Mouse (Mus musculus) hindbrain, embryonic 11.5 days (tissue): ENCODE results near the gene Zfp146. TPM values are rescaled to one million over a fixed set of nuclear protein-coding genes. Genes with fewer than 3 reads are reported as not detected.

Source experiments
- ATAC-seq: fragments of 200-750 bp; cut with Nextera tagmentation; 2 replicates; pipeline ENCODE4 v1.8.0; 2017; ENCODE audit warnings: mild to moderate bottlenecking, moderate TSS enrichment, moderate library complexity; ENCODE audit not compliant: low FRiP score
- DNase-seq: peaks from one replicate; pipeline ENCODE4 v3.0.0-alpha.2; 2015; ENCODE audit warnings: low spot score
- H3K27ac ChIP-seq: fragments of 300-500 bp; sonication (generic); 2 replicates; pipeline ENCODE4 v1.5.1; 2014; ENCODE audit warnings: mild to moderate bottlenecking, low read depth, low read length
- H3K27me3 ChIP-seq: fragments of 300-500 bp; sonication (generic); 2 replicates; pipeline ENCODE4 v1.6.1; 2014; ENCODE audit warnings: mild to moderate bottlenecking, low read length, moderate library complexity, mixed read lengths; ENCODE audit not compliant: control insufficient read depth, insufficient read depth
- H3K36me3 ChIP-seq: fragments of 300-500 bp; sonication (generic); 2 replicates; pipeline ENCODE4 v1.6.1; 2014; ENCODE audit warnings: mild to moderate bottlenecking, low read length, moderate library complexity, mixed read lengths; ENCODE audit not compliant: control insufficient read depth, insufficient read depth
- H3K4me1 ChIP-seq: fragments of 300-500 bp; sonication (generic); replicated peaks from 2 replicates; pipeline ENCODE4 v1.6.1; 2014; ENCODE audit warnings: low read length, mixed read lengths; ENCODE audit not compliant: control insufficient read depth, insufficient read depth
- H3K4me2 ChIP-seq: fragments of 300-500 bp; sonication (generic); replicated peaks from 2 replicates; pipeline ENCODE4 v1.6.1; 2014; ENCODE audit warnings: mild to moderate bottlenecking, low read depth, low read length
- H3K4me3 ChIP-seq: fragments of 300-500 bp; sonication (generic); 2 replicates; pipeline ENCODE4 v1.5.1; 2014; ENCODE audit warnings: low read depth, low read length
- H3K9ac ChIP-seq: fragments of 300-500 bp; sonication (generic); 2 replicates; pipeline ENCODE4 v1.6.1; 2014; ENCODE audit warnings: low read depth, low read length
- H3K9me3 ChIP-seq: fragments of 300-500 bp; sonication (generic); 2 replicates; pipeline ENCODE4 v1.6.1; 2016; ENCODE audit warnings: low read length; ENCODE audit not compliant: control insufficient read depth
- WGBS: fragments of 180-500 bp; shearing (Covaris S2); extraction: QIAGEN DNeasy Blood & Tissue Kit; methylation state at CpG from one replicate; pipeline ENCODE4 v1.1.7; 2014; 5-methylcytosine and 5-hydroxymethylcytosine counted together
- polyA plus RNA-seq: library from polyadenylated mRNA; unstranded; fragments of >200 nt; fragmentation: Nextera tagmentation; extraction: Ambion mirVana; gene quantifications from 2 replicates; pipeline ENCODE4 v1.2.1, GENCODE M21; 2014

Gene Zfp146
- polyA plus RNA-seq, 1 experiment from 2014 or later = 26.1 TPM

GRCm38 (mm10) chr7:30194884-30195283, 25.3 kb upstream of the Zfp146 start:
- Histone ChIP-seq H3K9me3 (no peaks in the 10 kb centered on the region), H3K9ac (peak overlapping the region; percentile 68), H3K4me3 (peak overlapping the region; percentile 59), H3K27me3 (no peaks in the 10 kb centered on the region), H3K27ac (peak overlapping the region; percentile 1; the same call in 1 of the 2 replicates), H3K36me3 (no peaks in the 10 kb centered on the region), H3K4me1 (peaks cover 2% of the 10 kb centered on the region; the same call in 1 of the 2 replicates), H3K4me2 (peak overlapping the region; percentile 84)
- ATAC-seq (peak; percentile 82), DNase-seq (peak; percentile 98)
- WGBS = under 1% methylated on average over 28 of the region's 28 CpGs

- H3K27ac ChIP-seq = peak overlapping the region; percentile 1
- H3K9me3 ChIP-seq = no peaks in the 10 kb centered on the region
- peak; percentile 55 for DNase-seq
- H3K4me2 ChIP-seq = peak overlapping the region; percentile 84
- 1% methylated on average over 26 of the region's 26 CpGs for WGBS
- no peaks in the 10 kb centered on the region for H3K36me3 ChIP-seq
- H3K9ac ChIP-seq = peak overlapping the region; percentile 68
- peaks cover 2% of the 10 kb centered on the region; the same call in 1 of the 2 replicates for H3K4me1 ChIP-seq
- H3K4me3 ChIP-seq = peak overlapping the region; percentile 59
- H3K27me3 ChIP-seq = no peaks in the 10 kb centered on the region
- peak; percentile 36; the same call in 1 of the 2 replicates for ATAC-seq
These were observed 24.7 kb upstream of the Zfp146 start for GRCm38 (mm10) chr7:30194101-30194831.

- DNase-seq (peak; percentile 78), ATAC-seq (peak; percentile 73)
- H3K4me3 ChIP-seq = peak overlapping the region; percentile 59
- WGBS = 1% methylated on average over 19 of the region's 26 CpGs
- peak overlapping the region; percentile 1; the same call in 1 of the 2 replicates for H3K27ac ChIP-seq
- H3K27me3 ChIP-seq = no peaks in the 10 kb centered on the region
- peak overlapping the region; percentile 84 for H3K4me2 ChIP-seq
- H3K36me3 ChIP-seq = no peaks in the 10 kb centered on the region
- peak overlapping the region; percentile 68 for H3K9ac ChIP-seq
- H3K9me3 ChIP-seq = no peaks in the 10 kb centered on the region
- H3K4me1 ChIP-seq = peaks cover 2% of the 10 kb centered on the region; the same call in 1 of the 2 replicates
These were observed 24.1 kb upstream of the Zfp146 start for GRCm38 (mm10) chr7:30193581-30194100.

- ATAC-seq (no peak), DNase-seq (no peak)
- no peaks in the 10 kb centered on the region for H3K9me3 ChIP-seq
- WGBS = 14% methylated on average over 9 of the region's 9 CpGs
- no peaks in the 10 kb centered on the region for H3K27me3 ChIP-seq
- H3K27ac ChIP-seq = no peak overlapping the region
- no peak overlapping the region; the same call in 1 of the 2 replicates for H3K9ac ChIP-seq
- H3K36me3 ChIP-seq = no peaks in the 10 kb centered on the region
- peaks cover 2% of the 10 kb centered on the region; the same call in 1 of the 2 replicates for H3K4me1 ChIP-seq
- peak overlapping the region; percentile 59 for H3K4me3 ChIP-seq
- peak overlapping the region; percentile 84 for H3K4me2 ChIP-seq
These were observed 23.5 kb upstream of the Zfp146 start for GRCm38 (mm10) chr7:30193013-30193412.

- peaks cover 4% of the 10 kb centered on the region; the same call in 1 of the 2 replicates for H3K36me3 ChIP-seq
- WGBS = 92% methylated on average over 12 of the region's 12 CpGs
- H3K4me1 ChIP-seq = 0 out of 2 replicates have a peak, but pooled peaks cover 2% of the 10 kb centered on the region
- DNase-seq = no peak
- no peak overlapping the region for H3K9ac ChIP-seq
- no peak overlapping the region for H3K27ac ChIP-seq
- no peak overlapping the region for H3K4me3 ChIP-seq
- no peak overlapping the region for H3K4me2 ChIP-seq
- no peaks in the 10 kb centered on the region for H3K9me3 ChIP-seq
- no peak for ATAC-seq
- no peaks in the 10 kb centered on the region for H3K27me3 ChIP-seq
These were observed 22.5 kb upstream of the Zfp146 start for GRCm38 (mm10) chr7:30192088-30192487.

- Histone ChIP-seq H3K36me3 (peaks cover 4% of the 10 kb centered on the region; the same call in 1 of the 2 replicates), H3K4me3 (no peak overlapping the region), H3K4me2 (no peak overlapping the region), H3K27ac (no peak overlapping the region), H3K9ac (no peak overlapping the region), H3K4me1 (0 out of 2 replicates have a peak, but pooled peaks cover 2% of the 10 kb centered on the region), H3K27me3 (no peaks in the 10 kb centered on the region), H3K9me3 (no peaks in the 10 kb centered on the region)
- DNase-seq = no peak
- no peak for ATAC-seq
- WGBS = 82% methylated on average over 4 of the region's 4 CpGs
These were observed 19.6 kb upstream of the Zfp146 start for GRCm38 (mm10) chr7:30189116-30189491.

GRCm38 (mm10) chr7:30188344-30189115, 19.0 kb upstream of the Zfp146 start:
- no peak overlapping the region for H3K9ac ChIP-seq
- ATAC-seq (no peak), DNase-seq (no peak)
- H3K36me3 ChIP-seq = peaks cover 4% of the 10 kb centered on the region; the same call in 1 of the 2 replicates
- H3K9me3 ChIP-seq = no peaks in the 10 kb centered on the region
- H3K4me1 ChIP-seq = 0 out of 2 replicates have a peak, but pooled peaks cover 2% of the 10 kb centered on the region
- no peak overlapping the region for H3K4me3 ChIP-seq
- H3K4me2 ChIP-seq = no peak overlapping the region
- H3K27me3 ChIP-seq = no peaks in the 10 kb centered on the region
- WGBS = 87% methylated on average over 12 of the region's 12 CpGs
- no peak overlapping the region for H3K27ac ChIP-seq

- no peak overlapping the region for H3K4me3 ChIP-seq
- H3K9ac ChIP-seq = no peak overlapping the region
- peaks cover 4% of the 10 kb centered on the region; the same call in 1 of the 2 replicates for H3K36me3 ChIP-seq
- ATAC-seq = 0 out of 2 replicates have a peak, but pooled peaks have one; percentile 1
- DNase-seq = no peak
- 73% methylated on average over 13 of the region's 13 CpGs for WGBS
- H3K27me3 ChIP-seq = no peaks in the 10 kb centered on the region
- no peak overlapping the region for H3K4me2 ChIP-seq
- no peaks in the 10 kb centered on the region for H3K4me1 ChIP-seq
- no peaks in the 10 kb centered on the region for H3K9me3 ChIP-seq
- H3K27ac ChIP-seq = no peak overlapping the region
These were observed 15.2 kb upstream of the Zfp146 start for GRCm38 (mm10) chr7:30184641-30185348.
